Mouse (Mus musculus): Measurements from ENCODE around the gene Tfe3.

Tfe3 gene

GRCm38 (mm10) chrX:7821865-7822779, 59.8 kb downstream of the Tfe3 start, which contains the start of gene Kcnd1:
Kcnd1 (plus strand) TSS chrX:7822289.
- peak; percentile 92 for DNase-seq
